Mouse (Mus musculus) liver, adult 2 months (tissue): ENCODE measurements around the gene Gm10392.

Experiments used
- CTCF ChIP-seq: fragments of 200-500 bp; IDR thresholded peaks from 2 replicates; pipeline ENCODE4 v1.5.1; 2011; ENCODE audit warnings: low read depth, low read length, control low read depth
- POLR2A ChIP-seq: fragments of 200-500 bp; IDR thresholded peaks from 2 replicates; pipeline ENCODE4 v1.6.1; 2011; ENCODE audit warnings: low read length, control low read depth; ENCODE audit not compliant: insufficient read depth; ENCODE audit errors: extremely low read depth

GRCm38 (mm10) chr11:77515637-77516552 lies 3.1 kb downstream of the Gm10392 start, which contains the start of gene Trp53i13:
- TF ChIP-seq POLR2A (no peak), CTCF (no peak)
